Mouse (Mus musculus): ENCODE results near the gene Krt1. TPM values are rescaled to one million over a fixed set of nuclear protein-coding genes. Genes with fewer than 3 reads are reported as not detected.

Gene Krt1
- polyA plus RNA-seq, 1 experiment from 2014 or later = 2.7 TPM

GRCm38 (mm10) chr15:101858673-101859425, 8.3 kb upstream of the Krt1 start:
- peak overlapping the region; percentile 42; the same call in 1 of the 2 replicates for H3K4me3 ChIP-seq (replicated peaks)
- peak overlapping the region; percentile 84; the same call in 1 of the 2 replicates for H3K4me2 ChIP-seq
- H3K9me3 ChIP-seq = no peaks in the 10 kb centered on the region
- no peak for ATAC-seq (ENCODE audit: insufficient read depth, low FRiP score, low read depth)
- H3K27me3 ChIP-seq (replicated peaks) = peaks cover 8% of the 10 kb centered on the region; the same call in 1 of the 2 replicates
- H3K4me1 ChIP-seq = 0 out of 2 replicates have a peak, but pooled peaks cover 4% of the 10 kb centered on the region
- no peak overlapping the region for H3K9ac ChIP-seq
- WGBS = 9% methylated on average over 11 of the region's 11 CpGs
- no peaks in the 10 kb centered on the region for H3K36me3 ChIP-seq
- H3K27ac ChIP-seq = 0 out of 2 replicates have a peak overlapping the region, but pooled peaks have one; percentile 50

- WGBS = 52% methylated on average over 5 of the region's 5 CpGs
- peaks cover 8% of the 10 kb centered on the region; the same call in 1 of the 2 replicates for H3K27me3 ChIP-seq (replicated peaks)
These were observed 6.1 kb upstream of the Krt1 start for GRCm38 (mm10) chr15:101856696-101857095.

GRCm38 (mm10) chr15:101855732-101856131, 5.1 kb upstream of the Krt1 start:
- H3K9me3 ChIP-seq = no peaks in the 10 kb centered on the region
- H3K36me3 ChIP-seq = no peaks in the 10 kb centered on the region
- H3K4me2 ChIP-seq = no peak overlapping the region
- H3K27me3 ChIP-seq (replicated peaks) = peaks cover 4% of the 10 kb centered on the region; the same call in 1 of the 2 replicates
- 54% methylated on average over 3 of the region's 3 CpGs for WGBS
- H3K4me1 ChIP-seq = 0 out of 2 replicates have a peak, but pooled peaks cover 7% of the 10 kb centered on the region
- no peak for ATAC-seq (ENCODE audit: insufficient read depth, low FRiP score, low read depth)
- H3K9ac ChIP-seq = no peak overlapping the region
- H3K27ac ChIP-seq = no peak overlapping the region
- no peak overlapping the region for H3K4me3 ChIP-seq (replicated peaks)

More at GRCm38 (mm10) chr15:101856696-101857095, 6.1 kb upstream of the Krt1 start:
- no peak overlapping the region for H3K27ac ChIP-seq
- H3K9ac ChIP-seq = no peak overlapping the region
- no peaks in the 10 kb centered on the region for H3K36me3 ChIP-seq
- H3K4me2 ChIP-seq = no peak overlapping the region
- 0 out of 2 replicates have a peak, but pooled peaks cover 7% of the 10 kb centered on the region for H3K4me1 ChIP-seq
- H3K9me3 ChIP-seq = no peaks in the 10 kb centered on the region
- ATAC-seq (ENCODE audit: insufficient read depth, low FRiP score, low read depth) = no peak
- H3K4me3 ChIP-seq (replicated peaks) = no peak overlapping the region

- Histone ChIP-seq H3K36me3 (no peaks in the 10 kb centered on the region), H3K4me2 (no peak overlapping the region), H3K4me3 (replicated peaks) (no peak overlapping the region), H3K27ac (no peak overlapping the region), H3K27me3 (replicated peaks) (no peaks in the 10 kb centered on the region), H3K9ac (no peak overlapping the region), H3K4me1 (0 out of 2 replicates have a peak, but pooled peaks cover 6% of the 10 kb centered on the region), H3K9me3 (no peaks in the 10 kb centered on the region)
- no peak for ATAC-seq (ENCODE audit: insufficient read depth, low FRiP score, low read depth)
- WGBS = 13% methylated on average over 5 of the region's 5 CpGs
These were observed 3.7 kb upstream of the Krt1 start for GRCm38 (mm10) chr15:101854294-101854693.

GRCm38 (mm10) chr15:101852571-101852970, 2.0 kb upstream of the Krt1 start:
- no peak overlapping the region for H3K9ac ChIP-seq
- no peaks in the 10 kb centered on the region for H3K36me3 ChIP-seq
- H3K27ac ChIP-seq = no peak overlapping the region
- H3K27me3 ChIP-seq (replicated peaks) = no peaks in the 10 kb centered on the region
- no peak overlapping the region for H3K4me2 ChIP-seq
- no peak overlapping the region for H3K4me3 ChIP-seq (replicated peaks)
- WGBS = 33% methylated on average over 5 of the region's 5 CpGs
- ATAC-seq (ENCODE audit: insufficient read depth, low FRiP score, low read depth) = no peak
- H3K4me1 ChIP-seq = 0 out of 2 replicates have a peak, but pooled peaks cover 3% of the 10 kb centered on the region
- H3K9me3 ChIP-seq = no peaks in the 10 kb centered on the region

GRCm38 (mm10) chr15:101845971-101846403, 4.6 kb downstream of the Krt1 start:
- under 1% methylated on average over 36 of the region's 37 CpGs for WGBS

GRCm38 (mm10) chr15:101843192-101843591, 7.4 kb downstream of the Krt1 start:
- Histone ChIP-seq H3K9ac (no peak overlapping the region), H3K9me3 (no peaks in the 10 kb centered on the region), H3K4me3 (replicated peaks) (no peak overlapping the region), H3K36me3 (no peaks in the 10 kb centered on the region), H3K27me3 (replicated peaks) (no peaks in the 10 kb centered on the region), H3K4me1 (0 out of 2 replicates have a peak, but pooled peaks cover 8% of the 10 kb centered on the region), H3K27ac (no peak overlapping the region), H3K4me2 (no peak overlapping the region)
- 41% methylated on average over 9 of the region's 9 CpGs for WGBS
- ATAC-seq (ENCODE audit: insufficient read depth, low FRiP score, low read depth) = no peak

More at GRCm38 (mm10) chr15:101845971-101846403, 4.6 kb downstream of the Krt1 start:
- ATAC-seq (ENCODE audit: insufficient read depth, low FRiP score, low read depth) = no peak; the same call in 1 of the 2 replicates
- H3K4me2 ChIP-seq = peak overlapping the region; percentile 88
- peak overlapping the region; percentile 52 for H3K9ac ChIP-seq
- no peaks in the 10 kb centered on the region for H3K36me3 ChIP-seq
- peak overlapping the region; percentile 53 for H3K4me3 ChIP-seq (replicated peaks)
- no peaks in the 10 kb centered on the region for H3K9me3 ChIP-seq
- H3K27me3 ChIP-seq (replicated peaks) = no peaks in the 10 kb centered on the region
- H3K27ac ChIP-seq = peak overlapping the region; percentile 21; the same call in 1 of the 2 replicates
- H3K4me1 ChIP-seq = 0 out of 2 replicates have a peak, but pooled peaks cover 8% of the 10 kb centered on the region

GRCm38 (mm10) chr15:101834784-101835328, 15.7 kb downstream of the Krt1 start:
- Histone ChIP-seq H3K9me3 (no peaks in the 10 kb centered on the region), H3K36me3 (no peaks in the 10 kb centered on the region), H3K27me3 (replicated peaks) (no peaks in the 10 kb centered on the region), H3K27ac (no peak overlapping the region), H3K4me1 (no peaks in the 10 kb centered on the region), H3K4me2 (no peak overlapping the region), H3K9ac (no peak overlapping the region), H3K4me3 (replicated peaks) (no peak overlapping the region)
- WGBS = 66% methylated on average over 5 of the region's 5 CpGs
- no peak for ATAC-seq (ENCODE audit: insufficient read depth, low FRiP score, low read depth)

GRCm38 (mm10) chr15:101833131-101833530, 17.5 kb downstream of the Krt1 start:
- no peaks in the 10 kb centered on the region for H3K4me1 ChIP-seq
- H3K27ac ChIP-seq = no peak overlapping the region
- WGBS = 29% methylated on average over 6 of the region's 6 CpGs
- H3K4me3 ChIP-seq (replicated peaks) = no peak overlapping the region
- no peak overlapping the region for H3K4me2 ChIP-seq
- H3K36me3 ChIP-seq = no peaks in the 10 kb centered on the region
- ATAC-seq (ENCODE audit: insufficient read depth, low FRiP score, low read depth) = no peak
- no peaks in the 10 kb centered on the region for H3K9me3 ChIP-seq
- H3K27me3 ChIP-seq (replicated peaks) = no peaks in the 10 kb centered on the region
- H3K9ac ChIP-seq = no peak overlapping the region

- H3K4me1 ChIP-seq = no peaks in the 10 kb centered on the region
- no peak for ATAC-seq (ENCODE audit: insufficient read depth, low FRiP score, low read depth)
- 77% methylated on average over 5 of the region's 5 CpGs for WGBS
- no peaks in the 10 kb centered on the region for H3K36me3 ChIP-seq
- H3K4me2 ChIP-seq = no peak overlapping the region
- no peaks in the 10 kb centered on the region for H3K9me3 ChIP-seq
- H3K27me3 ChIP-seq (replicated peaks) = no peaks in the 10 kb centered on the region
- H3K27ac ChIP-seq = no peak overlapping the region
- no peak overlapping the region for H3K4me3 ChIP-seq (replicated peaks)
- no peak overlapping the region for H3K9ac ChIP-seq
These were observed 21.2 kb downstream of the Krt1 start for GRCm38 (mm10) chr15:101829441-101829840.

- no peak for ATAC-seq (ENCODE audit: insufficient read depth, low FRiP score, low read depth)
- Histone ChIP-seq H3K27me3 (replicated peaks) (no peaks in the 10 kb centered on the region), H3K4me1 (no peaks in the 10 kb centered on the region)
These were observed 28.8 kb downstream of the Krt1 start for GRCm38 (mm10) chr15:101821786-101822185.

GRCm38 (mm10) chr15:101817875-101818274, 32.7 kb downstream of the Krt1 start, which contains the start of gene Krt2:
Krt2 (minus strand) TSS chr15:101818169.
- no peak within 1 kb of the TSS for H3K4me2 ChIP-seq
- 70% methylated on average over 16 of the region's 16 CpGs for WGBS

More at GRCm38 (mm10) chr15:101821786-101822185, 28.8 kb downstream of the Krt1 start:
- H3K9ac ChIP-seq = no peak overlapping the region
- 20% methylated on average over 3 of the region's 3 CpGs for WGBS
- no peaks in the 10 kb centered on the region for H3K36me3 ChIP-seq
- no peak overlapping the region for H3K4me2 ChIP-seq
- no peaks in the 10 kb centered on the region for H3K9me3 ChIP-seq
- no peak overlapping the region for H3K4me3 ChIP-seq (replicated peaks)
- H3K27ac ChIP-seq = no peak overlapping the region

More at GRCm38 (mm10) chr15:101817875-101818274, 32.7 kb downstream of the Krt1 start, which contains the start of gene Krt2:
- Histone ChIP-seq H3K36me3 (no peaks in the 10 kb centered on the region), H3K4me1 (no peaks in the 10 kb centered on the region), H3K9me3 (no peaks in the 10 kb centered on the region), H3K4me3 (replicated peaks) (no peak within 1 kb of the TSS), H3K27me3 (replicated peaks) (no peaks in the 10 kb centered on the region), H3K27ac (no peak within 1 kb of the TSS), H3K9ac (no peak within 1 kb of the TSS)
- ATAC-seq (ENCODE audit: insufficient read depth, low FRiP score, low read depth) = no peak

All from stomach, embryonic 15.5 days (tissue).